ENCODE assay signal across 12 mouse cellular contexts in the genomic region with DNA sequence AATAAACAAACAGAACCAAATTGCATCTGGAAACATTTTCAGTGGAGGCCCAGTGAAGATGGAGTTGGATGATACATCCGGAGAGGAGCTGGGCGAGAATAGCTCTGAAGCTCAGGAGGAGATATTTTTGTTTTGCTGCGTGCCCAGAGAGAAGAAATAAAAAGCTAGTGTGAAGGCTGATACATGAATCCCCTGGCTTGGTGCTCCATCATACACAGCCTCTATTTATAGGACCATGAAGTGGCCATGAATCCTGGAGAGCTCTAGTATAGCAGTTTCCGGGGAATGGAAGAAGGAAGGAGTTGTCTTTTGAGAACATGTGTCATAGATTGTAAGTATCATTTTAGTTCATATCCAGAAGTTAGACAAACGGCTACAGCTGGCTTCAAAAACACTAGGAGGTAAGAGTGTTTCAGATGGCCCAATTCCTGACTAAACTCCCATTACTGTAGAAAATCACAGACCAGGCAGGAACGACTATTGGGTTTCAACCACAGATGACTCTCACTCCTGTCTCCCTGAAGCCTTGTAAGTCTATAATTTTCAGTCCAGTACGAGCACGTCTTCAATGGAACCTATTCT.
A peak's percentile ranks its signal among the peaks of the same experiment; 100 is the strongest.
DNase-seq lines count a peak whose midpoint lies in the region; ATAC-seq and TF ChIP-seq lines count a peak whose summit lies in the region.
"Had no signal": no experiment of that assay in that cellular context is flagged by ENCODE, and none has a peak within 500 bp of the region (broad histone marks: within the 10 kb centered on the region; RNA-seq: fewer than 3 reads in every experiment).

No protein-coding gene starts in this region.

- 88% methylated on average over 8 of the region's 8 CpGs for WGBS in forebrain, embryonic 14.5 days
- WGBS in forebrain, postnatal 0 days: 81% methylated on average over 8 of the region's 8 CpGs
- WGBS in heart, embryonic 16.5 days: 59% methylated on average over 8 of the region's 8 CpGs
- WGBS in heart, embryonic 10.5 days: 74% methylated on average over 8 of the region's 8 CpGs

- H3K27me3 ChIP-seq in forebrain, embryonic 14.5 days (replicated peaks; ENCODE audit: control insufficient read depth, insufficient read depth, low read length): no peaks in the 10 kb centered on the region
- no peaks in the 10 kb centered on the region for H3K27me3 ChIP-seq in forebrain, postnatal 0 days (ENCODE audit: insufficient read depth, low read length)
- H3K27me3 ChIP-seq in heart, embryonic 16.5 days (ENCODE audit: control insufficient read depth, insufficient read depth, low read length): no peaks in the 10 kb centered on the region
- H3K27me3 ChIP-seq in heart, embryonic 10.5 days (ENCODE audit: insufficient read depth, poor library complexity, severe bottlenecking): no peaks in the 10 kb centered on the region
- H3K27me3 ChIP-seq: hindbrain, embryonic 13.5 days had no signal

- no peak overlapping the region for H3K9ac ChIP-seq in forebrain, embryonic 14.5 days (ENCODE audit: low read length)
- H3K9ac ChIP-seq in forebrain, postnatal 0 days: no peak overlapping the region
- H3K9ac ChIP-seq in heart, embryonic 16.5 days (ENCODE audit: low read length): no peak overlapping the region
- H3K9ac ChIP-seq: hindbrain, embryonic 13.5 days had no signal

- no peaks in the 10 kb centered on the region for H3K36me3 ChIP-seq in forebrain, embryonic 14.5 days (ENCODE audit: control insufficient read depth, insufficient read depth, low read length)
- no peaks in the 10 kb centered on the region for H3K36me3 ChIP-seq in forebrain, postnatal 0 days (ENCODE audit: insufficient read depth)
- H3K36me3 ChIP-seq in heart, embryonic 16.5 days (ENCODE audit: control insufficient read depth, insufficient read depth): no peaks in the 10 kb centered on the region
- no peaks in the 10 kb centered on the region for H3K36me3 ChIP-seq in heart, embryonic 10.5 days
- H3K36me3 ChIP-seq: hindbrain, embryonic 13.5 days had no signal

- no peak overlapping the region for H3K4me3 ChIP-seq in forebrain, embryonic 14.5 days (ENCODE audit: low read depth, low read length)
- no peak overlapping the region for H3K4me3 ChIP-seq in forebrain, postnatal 0 days (ENCODE audit: low read depth, low read length)
- no peak overlapping the region for H3K4me3 ChIP-seq in heart, embryonic 16.5 days (ENCODE audit: low read length)
- no peak overlapping the region for H3K4me3 ChIP-seq in heart, embryonic 10.5 days
- H3K4me3 ChIP-seq: hindbrain, embryonic 13.5 days had no signal

- DNase-seq in forebrain, embryonic 14.5 days (ENCODE audit: low spot score): no peak
- no peak for DNase-seq in forebrain, postnatal 0 days
- DNase-seq in heart, embryonic 10.5 days (ENCODE audit: low spot score): no peak
- DNase-seq in right cerebral cortex, adult 18-20 months: peak; percentile 30
- DNase-seq in right cerebral cortex, postnatal 25 days: no peak
- DNase-seq in spleen, postnatal 4 days (ENCODE audit: low spot score in 2 of 2): no peak
- DNase-seq in adrenal gland, adult 18-20 months (ENCODE audit: low spot score in 2 of 2): no peak
- DNase-seq: cerebellum, adult 11 months; lung, adult 2 months; thymus, adult 2 months had no signal

- H3K4me1 ChIP-seq in forebrain, embryonic 14.5 days (ENCODE audit: control insufficient read depth, insufficient read depth, low read length): no peaks in the 10 kb centered on the region
- H3K4me1 ChIP-seq in forebrain, postnatal 0 days (ENCODE audit: insufficient read depth): no peaks in the 10 kb centered on the region
- peaks cover 18% of the 10 kb centered on the region for H3K4me1 ChIP-seq in heart, embryonic 16.5 days (ENCODE audit: control insufficient read depth, insufficient read depth, low read length)
- 0 out of 2 replicates have a peak, but pooled peaks cover 10% of the 10 kb centered on the region for H3K4me1 ChIP-seq in heart, embryonic 10.5 days
- H3K4me1 ChIP-seq: hindbrain, embryonic 13.5 days had no signal

- H3K9me3 ChIP-seq in forebrain, embryonic 14.5 days (replicated peaks; ENCODE audit: control insufficient read depth, low read length): no peaks in the 10 kb centered on the region
- no peaks in the 10 kb centered on the region for H3K9me3 ChIP-seq in forebrain, postnatal 0 days (ENCODE audit: low read length)
- no peaks in the 10 kb centered on the region for H3K9me3 ChIP-seq in heart, embryonic 16.5 days (replicated peaks; ENCODE audit: control insufficient read depth, low read length)
- H3K9me3 ChIP-seq in heart, embryonic 10.5 days: no peaks in the 10 kb centered on the region
- H3K9me3 ChIP-seq: hindbrain, embryonic 13.5 days had no signal

- peak overlapping the region; percentile 39; the same call in 1 of the 2 replicates for H3K27ac ChIP-seq in forebrain, embryonic 14.5 days (ENCODE audit: low read depth, low read length)
- no peak overlapping the region for H3K27ac ChIP-seq in forebrain, postnatal 0 days (ENCODE audit: low read depth, low read length)
- peak overlapping the region; percentile 57 for H3K27ac ChIP-seq in heart, embryonic 16.5 days (ENCODE audit: low read length)
- H3K27ac ChIP-seq in heart, embryonic 10.5 days: no peak overlapping the region
- H3K27ac ChIP-seq: hindbrain, embryonic 13.5 days had no signal

- no peak for ATAC-seq in forebrain, embryonic 14.5 days
- ATAC-seq in forebrain, postnatal 0 days: no peak
- ATAC-seq in heart, embryonic 16.5 days (replicated peaks; ENCODE audit: extremely low read depth, insufficient read depth, low FRiP score): 0 out of 2 replicates have a peak, but pooled peaks have one; percentile 43

- no peak overlapping the region for H3K4me2 ChIP-seq in forebrain, embryonic 14.5 days (ENCODE audit: low read length)
- H3K4me2 ChIP-seq in forebrain, postnatal 0 days (ENCODE audit: low read depth): no peak overlapping the region
- no peak overlapping the region for H3K4me2 ChIP-seq in heart, embryonic 16.5 days (ENCODE audit: low read depth, low read length)
- H3K4me2 ChIP-seq: hindbrain, embryonic 13.5 days had no signal

- no peak for TF ChIP-seq CTCF in forebrain, postnatal 0 days (IDR thresholded peaks at IDR 0.05; ENCODE audit: low read depth)

Comparison
In these comparisons a context has a peak if more than half of its experiments do, and no peak if none do; other contexts are left out.
1. H3K27ac ChIP-seq: peak in forebrain, embryonic 14.5 days (single experiment) and heart, embryonic 16.5 days (single experiment); none in forebrain, postnatal 0 days (single experiment) and heart, embryonic 10.5 days (single experiment).